Mouse (Mus musculus): ENCODE measurements at regions not wholly inside any gene's neighbourhood (a gene's known extent, or its start where the extent isn't known, plus 50 kb on each side); places are given as distances from the start of the nearest gene placed in this dataset.

DNA sequence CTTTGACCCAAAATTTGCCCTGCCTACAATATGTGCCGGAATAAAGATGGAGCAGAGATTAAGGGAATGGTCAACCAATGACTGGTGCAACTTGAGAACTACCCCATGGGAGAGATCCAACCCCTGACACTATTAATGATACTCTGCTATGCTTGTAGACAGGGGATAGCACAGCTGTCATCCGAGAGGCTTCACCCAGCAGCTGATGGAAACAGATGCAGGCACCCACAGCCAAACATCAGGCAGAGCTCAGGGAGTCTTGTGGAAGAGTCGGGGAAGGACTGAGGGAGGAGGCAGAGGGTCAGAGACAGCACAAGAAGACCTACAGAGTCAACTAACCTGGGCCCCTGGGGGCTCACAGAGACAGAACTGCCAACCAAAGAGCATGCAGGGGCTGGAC is 395.8 kb downstream of the Cd83 start:
- TF ChIP-seq CTCF (IDR thresholded peaks at IDR 0.05; ENCODE audit: extremely low read depth, insufficient read depth, low read length) (no peak), POLR2A (IDR thresholded peaks at IDR 0.05; ENCODE audit: extremely low read depth, insufficient read depth, low read length) (no peak)
